Mouse (Mus musculus) CH12.LX (cell line): Measurements from ENCODE around the gene Pfn2. TPM values are rescaled to one million over a fixed set of nuclear protein-coding genes. Genes with fewer than 3 reads are reported as not detected.

Experiments used
- DNase-seq: peaks from one replicate; pipeline ENCODE4 v3.0.0-alpha.2; 2013; ENCODE audit errors: extremely low read depth
- H3K27ac ChIP-seq: 2 replicates; pipeline ENCODE4 v1.5.1; 2012; ENCODE audit warnings: low read depth, mild to moderate bottlenecking, control low read depth, moderate library complexity; ENCODE audit not compliant: insufficient read depth
- H3K27me3 ChIP-seq: replicated peaks from 2 replicates; pipeline ENCODE3; 2012; ENCODE audit warnings: inconsistent platforms
- H3K36me3 ChIP-seq, 2 experiments: replicated peaks in 1 of 2; 2 replicates each; pipeline versions ENCODE3 to v1.6.1; 2012; ENCODE audit warnings: inconsistent platforms in 1 of 2, low read length in 1 of 2, mild to moderate bottlenecking in 1 of 2, mixed read lengths in 1 of 2, moderate library complexity in 1 of 2; ENCODE audit not compliant: control insufficient read depth in 1 of 2, insufficient read depth in 1 of 2
- H3K4me1 ChIP-seq, 2 experiments: 2 replicates each; pipeline ENCODE4 v1.6.1; 2012; ENCODE audit warnings: inconsistent platforms in 1 of 2, moderate library complexity in 1 of 2; ENCODE audit not compliant: insufficient read depth in 2 of 2, control insufficient read depth in 1 of 2
- H3K4me2 ChIP-seq: 2 replicates; pipeline ENCODE4 v1.6.1; 2012; ENCODE audit warnings: low read depth, mild to moderate bottlenecking, control low read depth; ENCODE audit not compliant: poor library complexity, insufficient read depth, severe bottlenecking
- H3K4me3 ChIP-seq, 3 experiments: fragments of 150-350 bp in 1 of 3; sonication (generic) in 1 of 3; replicated peaks in 1 of 3; 2 replicates each; pipeline versions ENCODE3 to v1.5.1; 2011 to 2012; ENCODE audit warnings: low read depth in 2 of 3, low read length in 2 of 3, mild to moderate bottlenecking in 2 of 3, moderate library complexity in 2 of 3, control low read depth in 1 of 3, improper control_type of control experiment in 1 of 3, inconsistent platforms in 1 of 3, mixed read lengths in 1 of 3; ENCODE audit not compliant: poor library complexity in 1 of 3
- H3K79me2 ChIP-seq: replicated peaks from 2 replicates; pipeline ENCODE4 v1.6.1; 2012; ENCODE audit warnings: mild to moderate bottlenecking, moderate library complexity; ENCODE audit not compliant: control insufficient read depth, poor library complexity, insufficient read depth, severe bottlenecking; ENCODE audit errors: extremely low read depth
- H3K9ac ChIP-seq: 2 replicates; pipeline ENCODE4 v1.6.1; 2012; ENCODE audit warnings: low read depth, mild to moderate bottlenecking, control low read depth, moderate library complexity; ENCODE audit not compliant: insufficient read depth
- H3K9me3 ChIP-seq: replicated peaks from 2 replicates; pipeline ENCODE3; 2012; ENCODE audit warnings: low read length, inconsistent platforms, mixed read lengths
- BHLHE40 ChIP-seq: IDR thresholded peaks from 2 replicates; pipeline ENCODE4 v1.6.1; 2011; ENCODE audit warnings: mild to moderate bottlenecking, low read depth, low read length, improper control_type of control experiment
- CHD2 ChIP-seq: IDR thresholded peaks from 2 replicates; pipeline ENCODE4 v1.6.1; 2011; ENCODE audit warnings: low read length, improper control_type of control experiment
- CTCF ChIP-seq, 2 experiments: IDR thresholded peaks in 1 of 2; conservative IDR thresholded peaks in 1 of 2; 2 replicates each; pipeline ENCODE4 v1.5.1; 2011 to 2012; ENCODE audit warnings: low read depth in 2 of 2, low read length in 2 of 2, improper control_type of control experiment in 1 of 2, inconsistent platforms in 1 of 2, mild to moderate bottlenecking in 1 of 2, moderate library complexity in 1 of 2
- EP300 ChIP-seq: IDR thresholded peaks from 2 replicates; pipeline ENCODE4 v1.6.1; 2011; ENCODE audit warnings: low read length, improper control_type of control experiment
- GABPA ChIP-seq: IDR thresholded peaks from 2 replicates; pipeline ENCODE4 v1.6.1; 2012; ENCODE audit warnings: low read depth, low read length, improper control_type of control experiment, inconsistent platforms; ENCODE audit not compliant: insufficient replicate concordance
- HCFC1 ChIP-seq: IDR thresholded peaks from 2 replicates; pipeline ENCODE4 v1.6.1; 2012; ENCODE audit warnings: low read depth, mild to moderate bottlenecking, inconsistent platforms, low read length, improper control_type of control experiment
- JUND ChIP-seq: conservative IDR thresholded peaks from 2 replicates; pipeline ENCODE4 v1.6.1; 2011; ENCODE audit warnings: low read depth, low read length, improper control_type of control experiment
- MAFK ChIP-seq: IDR thresholded peaks from 2 replicates; pipeline ENCODE4 v1.6.1; 2011; ENCODE audit warnings: low read length, improper control_type of control experiment; ENCODE audit not compliant: insufficient replicate concordance
- MAX ChIP-seq: IDR thresholded peaks from 2 replicates; pipeline ENCODE4 v1.6.1; 2011; ENCODE audit warnings: low read length, improper control_type of control experiment
- NELFE ChIP-seq: IDR thresholded peaks from 2 replicates; pipeline ENCODE4 v1.6.1; 2011; ENCODE audit warnings: low read depth, low read length, improper control_type of control experiment
- NRF1 ChIP-seq: IDR thresholded peaks from 2 replicates; pipeline ENCODE4 v1.6.1; 2014; ENCODE audit warnings: low read depth, mild to moderate bottlenecking, inconsistent platforms, low read length, improper control_type of control experiment, moderate library complexity
- RAD21 ChIP-seq: IDR thresholded peaks from 2 replicates; pipeline ENCODE4 v1.6.1; 2011; ENCODE audit warnings: low read depth, mild to moderate bottlenecking, low read length, improper control_type of control experiment, moderate library complexity
- RCOR1 ChIP-seq: conservative IDR thresholded peaks from 2 replicates; pipeline ENCODE4 v1.6.1; 2012; ENCODE audit warnings: low read depth, mild to moderate bottlenecking, inconsistent platforms, low read length, improper control_type of control experiment
- SMC3 ChIP-seq: IDR thresholded peaks from 2 replicates; pipeline ENCODE4 v1.6.1; 2011; ENCODE audit warnings: low read depth, low read length, improper control_type of control experiment
- TCF12 ChIP-seq: IDR thresholded peaks from 2 replicates; pipeline ENCODE4 v1.6.1; 2014; ENCODE audit warnings: low read depth, mild to moderate bottlenecking, inconsistent platforms, low read length, improper control_type of control experiment
- USF1 ChIP-seq: IDR thresholded peaks from 2 replicates; pipeline ENCODE4 v1.6.1; 2014; ENCODE audit warnings: low read depth, mild to moderate bottlenecking, inconsistent platforms, low read length, improper control_type of control experiment
- ZKSCAN1 ChIP-seq: IDR thresholded peaks from 2 replicates; pipeline ENCODE4 v1.6.1; 2012; ENCODE audit warnings: low read depth, inconsistent platforms, low read length, improper control_type of control experiment, borderline replicate concordance
- ZMIZ1 ChIP-seq: IDR thresholded peaks from 2 replicates; pipeline ENCODE4 v1.6.1; 2012; ENCODE audit warnings: low read depth, mild to moderate bottlenecking, inconsistent platforms, low read length, improper control_type of control experiment
- ZNF384 ChIP-seq: IDR thresholded peaks from 2 replicates; pipeline ENCODE4 v1.6.1; 2012; ENCODE audit warnings: low read depth, low read length, improper control_type of control experiment, inconsistent platforms
- dilution Hi-C: fragments of 300-500 bp; cut with MboI; formaldehyde crosslinking; loops from 2 replicates; pipeline ENCODE4 v1.14.3; 2020; ENCODE audit warnings: low sequenced_read_pairs; ENCODE audit not compliant: extremely low pct_unique_long_range_greater_than_20kb, extremely low pct_ligation_motif_present
- in situ Hi-C: fragments of 300-500 bp; cut with MboI; formaldehyde crosslinking; loops from 3 replicates; pipeline ENCODE4 v1.14.3; 2019; ENCODE audit warnings: low sequenced_read_pairs, low pct_ligation_motif_present, low pct_unique_long_range_greater_than_20kb, mixed read lengths
- polyA plus RNA-seq: library from polyadenylated mRNA; unstranded; fragments of >175 nt; gene quantifications from 2 replicates; pipeline ENCODE4 v1.2.1, GENCODE M21; 2012; ENCODE audit warnings: low read depth; ENCODE audit not compliant: insufficient read length
- total RNA-seq, 2 experiments: library from RNA; depleted of rRNA; stranded (reverse); fragments of 300-350 nt in 1 of 2; fragments of >200 nt in 1 of 2; gene quantifications; 2 replicates each; pipeline ENCODE4 v1.2.3; 2012 to 2014

Pfn2 gene
- total and polyA plus RNA-seq, 3 experiments = 19.1 to 206 (median 142) TPM

GRCm38 (mm10) chr3:57843775-57844174, 4.1 kb downstream of the Pfn2 start:
- H3K4me2 ChIP-seq = no peak overlapping the region
- H3K9me3 ChIP-seq = peaks cover 4% of the 10 kb centered on the region
- dilution Hi-C loops (no loop called here), in situ Hi-C loops (loop anchor here (25.0 kb wide), 1 partner anchor 644 kb away; no protein-coding TSS in a partner anchor)
- no peaks in the 10 kb centered on the region for H3K27me3 ChIP-seq
- H3K9ac ChIP-seq = no peak overlapping the region
- H3K4me1 ChIP-seq = peaks cover 0 to 12% of the 10 kb centered on the region in 2 experiments; a peak in 2 of 4 replicates
- H3K4me3 ChIP-seq = no peak overlapping the region
- H3K79me2 ChIP-seq = no peaks in the 10 kb centered on the region; the same call in 1 of the 2 replicates
- 0 out of 2 replicates have a peak, but pooled peaks have one; percentile 5 for TF ChIP-seq BHLHE40
- peak; percentile 90 for TF ChIP-seq ZNF384
- no peak for TF ChIP-seq NRF1
- peak; percentile 93 for TF ChIP-seq RAD21
- TF ChIP-seq CTCF (conservative IDR thresholded peaks at IDR 0.05 in 1 of 2, IDR thresholded peaks at IDR 0.05 in 1 of 2; ENCODE audit: low read depth in 2 of 2, low read length in 2 of 2) = peak in 1 of 2 experiments; percentile 76; a peak in 3 of 4 replicates
- no peak for TF ChIP-seq GABPA
- TF ChIP-seq HCFC1 = no peak
- peak; percentile 66 for TF ChIP-seq SMC3
- TF ChIP-seq ZMIZ1 = no peak
- no peak overlapping the region for H3K27ac ChIP-seq
- H3K36me3 ChIP-seq = peaks cover 4 to 47% of the 10 kb centered on the region in 2 experiments
- DNase-seq = peak; percentile 49

- Histone ChIP-seq H3K9me3 (no peaks in the 10 kb centered on the region), H3K4me2 (no peak overlapping the region), H3K9ac (no peak overlapping the region), H3K27me3 (no peaks in the 10 kb centered on the region), H3K79me2 (no peaks in the 10 kb centered on the region), H3K4me3 (no peak overlapping the region), H3K27ac (no peak overlapping the region), H3K4me1 (no peaks in the 10 kb centered on the region)
- in situ Hi-C loops = loop anchor here (25.0 kb wide), 1 partner anchor 650 kb away; no protein-coding TSS in a partner anchor
- DNase-seq = no peak
- dilution Hi-C loops = no loop called here
- TF ChIP-seq ZKSCAN1 = no peak
- TF ChIP-seq BHLHE40 = no peak
- TF ChIP-seq EP300 = no peak
- TF ChIP-seq JUND = no peak
- TF ChIP-seq MAFK = no peak
- no peak for TF ChIP-seq USF1
- TF ChIP-seq RCOR1 = no peak
- TF ChIP-seq MAX = no peak
- no peak for TF ChIP-seq TCF12
- TF ChIP-seq RAD21 = no peak
- TF ChIP-seq NELFE = no peak
- no peak for TF ChIP-seq GABPA
- no peak for TF ChIP-seq CHD2
- TF ChIP-seq ZNF384 = no peak
- TF ChIP-seq, all 38 proteins: peak for 0
- H3K36me3 ChIP-seq = peaks cover 4 to 54% of the 10 kb centered on the region in 2 experiments
Measured at GRCm38 (mm10) chr3:57836911-57837310, 11.0 kb downstream of the Pfn2 start.
